Mouse (Mus musculus) cortical plate, adult 2 months (tissue): Measurements from ENCODE around the gene 1700023F06Rik. TPM values are rescaled to one million over a fixed set of nuclear protein-coding genes. Genes with fewer than 3 reads are reported as not detected.

Experiments used
- H3K27ac ChIP-seq: fragments of 200-500 bp; 2 replicates; pipeline ENCODE4 v1.5.1; 2012; ENCODE audit warnings: low read length, control low read depth, inconsistent platforms; ENCODE audit not compliant: insufficient read depth
- H3K4me1 ChIP-seq: fragments of 200-500 bp; 2 replicates; pipeline ENCODE4 v1.6.1; 2011; ENCODE audit warnings: low read length; ENCODE audit not compliant: control insufficient read depth, insufficient read depth
- H3K4me3 ChIP-seq: fragments of 200-500 bp; 2 replicates; pipeline ENCODE4 v1.5.1; 2011; ENCODE audit warnings: mild to moderate bottlenecking, low read length, control low read depth; ENCODE audit not compliant: insufficient read depth
- CTCF ChIP-seq: fragments of 200-500 bp; IDR thresholded peaks from 2 replicates; pipeline ENCODE4 v1.5.1; 2011; ENCODE audit warnings: mild to moderate bottlenecking, control low read depth, low read length; ENCODE audit not compliant: insufficient read depth; ENCODE audit errors: extremely low read depth
- POLR2A ChIP-seq: fragments of 200-500 bp; IDR thresholded peaks from 2 replicates; pipeline ENCODE4 v1.6.1; 2011; ENCODE audit warnings: mild to moderate bottlenecking, low read length, control low read depth; ENCODE audit not compliant: insufficient read depth; ENCODE audit errors: extremely low read depth
- polyA plus RNA-seq: library from polyadenylated mRNA; depleted of rRNA; stranded (reverse); fragments of >200 nt; gene quantifications from 2 replicates; pipeline ENCODE4 v1.2.3, GENCODE M21; 2012

1700023F06Rik gene
- polyA plus RNA-seq, 1 experiment, result 4.2 TPM

- H3K4me3 ChIP-seq, result peak overlapping the region; percentile 61
- H3K27ac ChIP-seq, result peak overlapping the region; percentile 82
- H3K4me1 ChIP-seq, result peaks cover 1% of the 10 kb centered on the region
- TF ChIP-seq CTCF (no peak), POLR2A (peak; percentile 37; the same call in 1 of the 2 replicates)
Observed at GRCm38 (mm10) chr11:103192230-103192955, 16.0 kb downstream of the 1700023F06Rik start.

- no peak overlapping the region for H3K27ac ChIP-seq
Observed at GRCm38 (mm10) chr11:103184891-103185290, 23.5 kb downstream of the 1700023F06Rik start.

GRCm38 (mm10) chr11:103181911-103182310, 26.4 kb downstream of the 1700023F06Rik start:
- Histone ChIP-seq H3K4me3 (no peak overlapping the region), H3K4me1 (peaks cover 3% of the 10 kb centered on the region; the same call in 1 of the 2 replicates), H3K27ac (no peak overlapping the region)
- TF ChIP-seq POLR2A (no peak), CTCF (no peak)

More at GRCm38 (mm10) chr11:103184891-103185290, 23.5 kb downstream of the 1700023F06Rik start:
- TF ChIP-seq CTCF (peak; percentile 72), POLR2A (no peak)
- H3K4me1 ChIP-seq, result no peaks in the 10 kb centered on the region; the same call in 1 of the 2 replicates
- H3K4me3 ChIP-seq, result no peak overlapping the region

GRCm38 (mm10) chr11:103181349-103181748, 27.0 kb downstream of the 1700023F06Rik start:
- TF ChIP-seq POLR2A (no peak), CTCF (no peak)
- H3K27ac ChIP-seq, result no peak overlapping the region

GRCm38 (mm10) chr11:103180426-103180825, 27.9 kb downstream of the 1700023F06Rik start:
- TF ChIP-seq POLR2A (no peak), CTCF (no peak)
- H3K27ac ChIP-seq, result no peak overlapping the region
- peaks cover 4% of the 10 kb centered on the region for H3K4me1 ChIP-seq
- no peak overlapping the region for H3K4me3 ChIP-seq

More at GRCm38 (mm10) chr11:103181349-103181748, 27.0 kb downstream of the 1700023F06Rik start:
- H3K4me3 ChIP-seq, result no peak overlapping the region
- peaks cover 4% of the 10 kb centered on the region for H3K4me1 ChIP-seq

- Histone ChIP-seq H3K4me3 (no peak overlapping the region), H3K4me1 (peaks cover 7% of the 10 kb centered on the region), H3K27ac (no peak overlapping the region)
- no peak for TF ChIP-seq POLR2A
- TF ChIP-seq CTCF, result no peak
Observed at GRCm38 (mm10) chr11:103178748-103179147, 29.6 kb downstream of the 1700023F06Rik start.

GRCm38 (mm10) chr11:103177815-103178485, 30.4 kb downstream of the 1700023F06Rik start:
- Histone ChIP-seq H3K4me1 (peaks cover 9% of the 10 kb centered on the region), H3K27ac (no peak overlapping the region), H3K4me3 (no peak overlapping the region)
- TF ChIP-seq CTCF (no peak), POLR2A (no peak)

GRCm38 (mm10) chr11:103177216-103177615, 31.1 kb downstream of the 1700023F06Rik start:
- TF ChIP-seq CTCF (no peak), POLR2A (no peak)
- H3K27ac ChIP-seq, result no peak overlapping the region

GRCm38 (mm10) chr11:103176510-103176909, 31.8 kb downstream of the 1700023F06Rik start:
- Histone ChIP-seq H3K27ac (no peak overlapping the region), H3K4me3 (no peak overlapping the region), H3K4me1 (peaks cover 10% of the 10 kb centered on the region)
- TF ChIP-seq POLR2A (no peak), CTCF (no peak)

More at GRCm38 (mm10) chr11:103177216-103177615, 31.1 kb downstream of the 1700023F06Rik start:
- peaks cover 10% of the 10 kb centered on the region for H3K4me1 ChIP-seq
- no peak overlapping the region for H3K4me3 ChIP-seq
